Mouse (Mus musculus): ENCODE measurements around the gene Zbtb20. TPM values are rescaled to one million over a fixed set of nuclear protein-coding genes. Genes with fewer than 3 reads are reported as not detected.

Zbtb20 gene
- polyA plus RNA-seq, 1 experiment from 2014 or later: 44.1 TPM

- 78% methylated on average over 4 of the region's 4 CpGs for WGBS
- no peak for DNase-seq (ENCODE audit: low spot score)
- Histone ChIP-seq H3K4me1 (ENCODE audit: control insufficient read depth, insufficient read depth, low read length) (no peaks in the 10 kb centered on the region), H3K36me3 (ENCODE audit: control insufficient read depth, insufficient read depth, low read length) (no peaks in the 10 kb centered on the region), H3K9ac (ENCODE audit: low read length) (no peak overlapping the region), H3K27me3 (ENCODE audit: control insufficient read depth, insufficient read depth, low read length) (no peaks in the 10 kb centered on the region), H3K27ac (ENCODE audit: low read depth, low read length) (no peak overlapping the region), H3K4me3 (ENCODE audit: low read depth, low read length) (no peak overlapping the region), H3K4me2 (ENCODE audit: low read depth) (no peak overlapping the region), H3K9me3 (ENCODE audit: control insufficient read depth, low read length) (no peaks in the 10 kb centered on the region)
- ATAC-seq (ENCODE audit: insufficient read depth, low FRiP score, low TSS enrichment): no peak
Measured at GRCm38 (mm10) chr16:43581551-43581950, 705.9 kb downstream of the Zbtb20 start.

- no peak overlapping the region for H3K4me3 ChIP-seq (ENCODE audit: low read depth, low read length)
Measured at GRCm38 (mm10) chr16:43586859-43587429, 711.3 kb downstream of the Zbtb20 start.

GRCm38 (mm10) chr16:43590704-43591493 is 715.2 kb downstream of the Zbtb20 start:
- H3K36me3 ChIP-seq (ENCODE audit: control insufficient read depth, insufficient read depth, low read length): no peaks in the 10 kb centered on the region
- DNase-seq (ENCODE audit: low spot score) (no peak), ATAC-seq (ENCODE audit: insufficient read depth, low FRiP score, low TSS enrichment) (no peak)
- H3K27ac ChIP-seq (ENCODE audit: low read depth, low read length): no peak overlapping the region
- H3K4me2 ChIP-seq (ENCODE audit: low read depth): no peak overlapping the region
- H3K27me3 ChIP-seq (ENCODE audit: control insufficient read depth, insufficient read depth, low read length): no peaks in the 10 kb centered on the region
- H3K4me1 ChIP-seq (ENCODE audit: control insufficient read depth, insufficient read depth, low read length): peaks cover 9% of the 10 kb centered on the region; the same call in 1 of the 2 replicates
- H3K4me3 ChIP-seq (ENCODE audit: low read depth, low read length): no peak overlapping the region
- no peaks in the 10 kb centered on the region for H3K9me3 ChIP-seq (ENCODE audit: control insufficient read depth, low read length)
- WGBS: 83% methylated on average over 7 of the region's 7 CpGs
- no peak overlapping the region for H3K9ac ChIP-seq (ENCODE audit: low read length)

More at GRCm38 (mm10) chr16:43586859-43587429, 711.3 kb downstream of the Zbtb20 start:
- H3K36me3 ChIP-seq (ENCODE audit: control insufficient read depth, insufficient read depth, low read length): no peaks in the 10 kb centered on the region
- ATAC-seq (ENCODE audit: insufficient read depth, low FRiP score, low TSS enrichment): no peak
- no peak for DNase-seq (ENCODE audit: low spot score)
- no peaks in the 10 kb centered on the region for H3K9me3 ChIP-seq (ENCODE audit: control insufficient read depth, low read length)
- no peak overlapping the region for H3K9ac ChIP-seq (ENCODE audit: low read length)
- no peaks in the 10 kb centered on the region for H3K27me3 ChIP-seq (ENCODE audit: control insufficient read depth, insufficient read depth, low read length)
- H3K4me2 ChIP-seq (ENCODE audit: low read depth): no peak overlapping the region
- WGBS: 90% methylated on average over 4 of the region's 4 CpGs
- H3K27ac ChIP-seq (ENCODE audit: low read depth, low read length): no peak overlapping the region
- H3K4me1 ChIP-seq (ENCODE audit: control insufficient read depth, insufficient read depth, low read length): peaks cover under 1% of the 10 kb centered on the region; the same call in 1 of the 2 replicates

GRCm38 (mm10) chr16:43592062-43592461 is 716.4 kb downstream of the Zbtb20 start:
- Histone ChIP-seq H3K27ac (ENCODE audit: low read depth, low read length) (no peak overlapping the region), H3K36me3 (ENCODE audit: control insufficient read depth, insufficient read depth, low read length) (no peaks in the 10 kb centered on the region), H3K27me3 (ENCODE audit: control insufficient read depth, insufficient read depth, low read length) (no peaks in the 10 kb centered on the region), H3K4me1 (ENCODE audit: control insufficient read depth, insufficient read depth, low read length) (peaks cover 9% of the 10 kb centered on the region; the same call in 1 of the 2 replicates), H3K9ac (ENCODE audit: low read length) (no peak overlapping the region), H3K9me3 (ENCODE audit: control insufficient read depth, low read length) (no peaks in the 10 kb centered on the region), H3K4me3 (ENCODE audit: low read depth, low read length) (no peak overlapping the region), H3K4me2 (ENCODE audit: low read depth) (no peak overlapping the region)
- no peak for DNase-seq (ENCODE audit: low spot score)
- no peak for ATAC-seq (ENCODE audit: insufficient read depth, low FRiP score, low TSS enrichment)
- WGBS: 77% methylated on average over 5 of the region's 5 CpGs

- no peak for DNase-seq (ENCODE audit: low spot score)
- ATAC-seq (ENCODE audit: insufficient read depth, low FRiP score, low TSS enrichment): no peak
- WGBS: 6% methylated on average over 1 of the region's 1 CpGs
Measured at GRCm38 (mm10) chr16:43592801-43593200, 717.1 kb downstream of the Zbtb20 start.

GRCm38 (mm10) chr16:43597375-43598060 is 721.8 kb downstream of the Zbtb20 start:
- Histone ChIP-seq H3K9me3 (ENCODE audit: control insufficient read depth, low read length) (no peaks in the 10 kb centered on the region), H3K4me1 (ENCODE audit: control insufficient read depth, insufficient read depth, low read length) (peaks cover 6% of the 10 kb centered on the region; the same call in 1 of the 2 replicates), H3K4me2 (ENCODE audit: low read depth) (no peak overlapping the region), H3K27ac (ENCODE audit: low read depth, low read length) (no peak overlapping the region), H3K27me3 (ENCODE audit: control insufficient read depth, insufficient read depth, low read length) (no peaks in the 10 kb centered on the region), H3K9ac (ENCODE audit: low read length) (no peak overlapping the region), H3K4me3 (ENCODE audit: low read depth, low read length) (no peak overlapping the region), H3K36me3 (ENCODE audit: control insufficient read depth, insufficient read depth, low read length) (no peaks in the 10 kb centered on the region)
- 87% methylated on average over 7 of the region's 7 CpGs for WGBS
- ATAC-seq (ENCODE audit: insufficient read depth, low FRiP score, low TSS enrichment) (no peak), DNase-seq (ENCODE audit: low spot score) (no peak)

More at GRCm38 (mm10) chr16:43592801-43593200, 717.1 kb downstream of the Zbtb20 start:
- H3K9me3 ChIP-seq (ENCODE audit: control insufficient read depth, low read length): no peaks in the 10 kb centered on the region
- no peaks in the 10 kb centered on the region for H3K27me3 ChIP-seq (ENCODE audit: control insufficient read depth, insufficient read depth, low read length)
- no peak overlapping the region for H3K27ac ChIP-seq (ENCODE audit: low read depth, low read length)
- H3K4me1 ChIP-seq (ENCODE audit: control insufficient read depth, insufficient read depth, low read length): peaks cover 9% of the 10 kb centered on the region; the same call in 1 of the 2 replicates
- H3K36me3 ChIP-seq (ENCODE audit: control insufficient read depth, insufficient read depth, low read length): no peaks in the 10 kb centered on the region
- no peak overlapping the region for H3K9ac ChIP-seq (ENCODE audit: low read length)
- H3K4me3 ChIP-seq (ENCODE audit: low read depth, low read length): no peak overlapping the region
- no peak overlapping the region for H3K4me2 ChIP-seq (ENCODE audit: low read depth)

- no peak for ATAC-seq (ENCODE audit: insufficient read depth, low FRiP score, low TSS enrichment)
- H3K4me2 ChIP-seq (ENCODE audit: low read depth): no peak overlapping the region
- WGBS: 70% methylated on average over 2 of the region's 2 CpGs
Measured at GRCm38 (mm10) chr16:43599707-43600106, 724.0 kb downstream of the Zbtb20 start.

GRCm38 (mm10) chr16:43602573-43602972 is 726.9 kb downstream of the Zbtb20 start:
- Histone ChIP-seq H3K4me3 (ENCODE audit: low read depth, low read length) (no peak overlapping the region), H3K9me3 (ENCODE audit: control insufficient read depth, low read length) (no peaks in the 10 kb centered on the region; the same call in 1 of the 2 replicates), H3K9ac (ENCODE audit: low read length) (no peak overlapping the region), H3K27me3 (ENCODE audit: control insufficient read depth, insufficient read depth, low read length) (no peaks in the 10 kb centered on the region), H3K4me2 (ENCODE audit: low read depth) (no peak overlapping the region), H3K36me3 (ENCODE audit: control insufficient read depth, insufficient read depth, low read length) (no peaks in the 10 kb centered on the region; the same call in 1 of the 2 replicates), H3K4me1 (ENCODE audit: control insufficient read depth, insufficient read depth, low read length) (peaks cover 15% of the 10 kb centered on the region), H3K27ac (ENCODE audit: low read depth, low read length) (no peak overlapping the region)
- DNase-seq (ENCODE audit: low spot score): no peak
- WGBS: 71% methylated on average over 4 of the region's 4 CpGs
- ATAC-seq (ENCODE audit: insufficient read depth, low FRiP score, low TSS enrichment): no peak

More at GRCm38 (mm10) chr16:43599707-43600106, 724.0 kb downstream of the Zbtb20 start:
- Histone ChIP-seq H3K4me3 (ENCODE audit: low read depth, low read length) (no peak overlapping the region), H3K27me3 (ENCODE audit: control insufficient read depth, insufficient read depth, low read length) (no peaks in the 10 kb centered on the region), H3K9me3 (ENCODE audit: control insufficient read depth, low read length) (no peaks in the 10 kb centered on the region), H3K4me1 (ENCODE audit: control insufficient read depth, insufficient read depth, low read length) (peaks cover 14% of the 10 kb centered on the region), H3K27ac (ENCODE audit: low read depth, low read length) (no peak overlapping the region), H3K36me3 (ENCODE audit: control insufficient read depth, insufficient read depth, low read length) (no peaks in the 10 kb centered on the region), H3K9ac (ENCODE audit: low read length) (no peak overlapping the region)
- no peak for DNase-seq (ENCODE audit: low spot score)

All from neural tube, embryonic 11.5 days (tissue).